ENCODE assay signal across 8 mouse cellular contexts in genomic region chr9:102863876-102864545, GRCm38 (mm10). TPM values are rescaled to one million over a fixed set of nuclear protein-coding genes. Genes with fewer than 3 reads are reported as not detected.
DNase-seq lines count a peak whose midpoint lies in the region; ATAC-seq lines count a peak whose summit lies in the region.

No protein-coding gene starts in this region.

- peaks cover 52% of the 10 kb centered on the region for H3K4me1 ChIP-seq in heart, embryonic 11.5 days (ENCODE audit: control insufficient read depth, insufficient read depth, low read length)
- peaks cover 26% of the 10 kb centered on the region for H3K4me1 ChIP-seq in liver, embryonic 11.5 days (replicated peaks; ENCODE audit: control insufficient read depth, insufficient read depth, low read length)

- H3K9ac ChIP-seq in heart, embryonic 11.5 days (ENCODE audit: low read depth, low read length), result no peak overlapping the region
- H3K9ac ChIP-seq in liver, embryonic 11.5 days (ENCODE audit: low read depth, low read length), result no peak overlapping the region

- H3K36me3 ChIP-seq in heart, embryonic 11.5 days (ENCODE audit: control insufficient read depth, insufficient read depth, low read length), result peaks cover 3% of the 10 kb centered on the region; the same call in 1 of the 2 replicates
- peaks cover 3% of the 10 kb centered on the region; the same call in 1 of the 2 replicates for H3K36me3 ChIP-seq in liver, embryonic 11.5 days (ENCODE audit: control insufficient read depth, insufficient read depth, low read length)

- no peak for ATAC-seq in heart, embryonic 11.5 days (replicated peaks; ENCODE audit: insufficient number of reproducible peaks, low FRiP score, low TSS enrichment)
- ATAC-seq in liver, embryonic 11.5 days (replicated peaks; ENCODE audit: low FRiP score), result no peak

- peak overlapping the region; percentile 8 for H3K27ac ChIP-seq in heart, embryonic 11.5 days (ENCODE audit: low read depth, low read length)
- peak overlapping the region; percentile 25; the same call in 1 of the 2 replicates for H3K27ac ChIP-seq in liver, embryonic 11.5 days (ENCODE audit: low read depth, low read length)

- no peaks in the 10 kb centered on the region for H3K27me3 ChIP-seq in heart, embryonic 11.5 days (ENCODE audit: control insufficient read depth, insufficient read depth, low read length)
- H3K27me3 ChIP-seq in liver, embryonic 11.5 days (replicated peaks; ENCODE audit: control insufficient read depth, insufficient read depth, low read length), result no peaks in the 10 kb centered on the region

- H3K4me3 ChIP-seq in heart, embryonic 11.5 days (ENCODE audit: low read depth, low read length), result no peak overlapping the region
- no peak overlapping the region for H3K4me3 ChIP-seq in liver, embryonic 11.5 days (ENCODE audit: low read depth, low read length)

- WGBS in heart, embryonic 11.5 days (ENCODE audit: insufficient replicate concordance), result 34% methylated on average over 14 of the region's 14 CpGs
- 71% methylated on average over 14 of the region's 14 CpGs for WGBS in liver, embryonic 11.5 days

- no peaks in the 10 kb centered on the region for H3K9me3 ChIP-seq in heart, embryonic 11.5 days (replicated peaks; ENCODE audit: control insufficient read depth, low read length)
- H3K9me3 ChIP-seq in liver, embryonic 11.5 days (ENCODE audit: control insufficient read depth, low read length), result no peaks in the 10 kb centered on the region

- no peak overlapping the region for H3K4me2 ChIP-seq in heart, embryonic 11.5 days
- H3K4me2 ChIP-seq in liver, embryonic 11.5 days, result no peak overlapping the region

- DNase-seq in adrenal gland, postnatal 10 days, result peak; percentile 68
- DNase-seq in adrenal gland, adult 18-20 months (ENCODE audit: low spot score in 2 of 2), result no peak
- peak; percentile 49 for DNase-seq in fibroblast of lung, adult 2 months (ENCODE audit: low read depth)
- peak; percentile 55 to 72 for DNase-seq in kidney, postnatal 4 days
- no peak for DNase-seq in liver, embryonic 11.5 days (ENCODE audit: low spot score)
- peak; percentile 81 for DNase-seq in right cerebral cortex, postnatal 25 days
- no peak for DNase-seq in embryo, embryonic 9.5 days (ENCODE audit: extremely low spot score)

RNA-seq across cellular contexts. Expression of gene Ryk, which starts 29.3 kb away (rescaled TPM):
- 10 to 100 TPM; 53.2 to 55.4 TPM for total RNA-seq in adrenal gland, postnatal 10 days (2021)
- total RNA-seq in adrenal gland, adult 18-20 months (2021), result 10 to 100 TPM; 58.3 to 64.6 TPM
- 17.4 and 20.4 TPM in 2 replicates for polyA plus RNA-seq in heart, embryonic 11.5 days (2014; fragmentation: Nextera tagmentation; extraction: Ambion mirVana)
- 15.7 and 16.2 TPM in 2 replicates for polyA plus RNA-seq in liver, embryonic 11.5 days (2014; fragmentation: Nextera tagmentation; extraction: Ambion mirVana)

Comparison
In these comparisons a context has a peak if more than half of its experiments do, and no peak if none do; other contexts are left out.
1. DNase-seq: peak in adrenal gland, postnatal 10 days (single experiment), fibroblast of lung, adult 2 months (single experiment), kidney, postnatal 4 days (2 of 2) and right cerebral cortex, postnatal 25 days (single experiment); none in adrenal gland, adult 18-20 months (0 of 2), liver, embryonic 11.5 days (single experiment) and embryo, embryonic 9.5 days (single experiment).